ENCODE assay signal across 16 mouse cellular contexts in the genomic region with DNA sequence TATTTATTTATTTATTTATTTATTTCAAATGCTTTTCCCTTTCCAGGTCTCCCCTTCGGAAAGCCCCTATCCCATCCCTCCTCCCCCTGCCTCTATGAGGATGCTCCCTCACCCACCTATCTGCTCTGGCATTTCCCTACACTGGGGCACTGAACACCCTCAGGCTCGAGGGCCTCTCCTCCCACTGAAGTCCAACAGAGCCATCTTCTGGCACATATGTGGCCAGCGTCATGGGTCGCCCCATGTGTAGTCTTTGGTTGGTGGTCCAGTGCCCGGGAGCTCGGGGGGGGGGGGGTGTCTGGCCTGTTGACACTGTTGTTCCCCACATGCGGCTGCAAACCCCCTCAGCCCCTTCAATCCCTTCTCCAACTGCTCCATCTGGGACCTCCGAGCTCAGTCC.
"Had no signal": no experiment of that assay in that cellular context is flagged by ENCODE, and none has a peak within 500 bp of the region (broad histone marks: within the 10 kb centered on the region; RNA-seq: fewer than 3 reads in every experiment).

No protein-coding gene starts in this region.

- H3K4me1 ChIP-seq: liver, embryonic 15.5 days; megakaryocyte, embryonic 14.5 days; midbrain, embryonic 12.5 days; stomach, embryonic 15.5 days had no signal

- H3K36me3 ChIP-seq: liver, embryonic 15.5 days; midbrain, embryonic 12.5 days; neural tube, embryonic 12.5 days; stomach, embryonic 15.5 days had no signal

- H3K9me3 ChIP-seq: liver, embryonic 15.5 days; midbrain, embryonic 12.5 days; neural tube, embryonic 12.5 days; stomach, embryonic 15.5 days had no signal

- H3K9ac ChIP-seq: liver, embryonic 15.5 days; liver, postnatal 0 days; midbrain, embryonic 12.5 days; neural tube, embryonic 12.5 days; stomach, embryonic 15.5 days had no signal

- H3K27me3 ChIP-seq: liver, embryonic 15.5 days; megakaryocyte, embryonic 14.5 days; midbrain, embryonic 12.5 days; neural tube, embryonic 12.5 days; stomach, embryonic 15.5 days had no signal

- H3K27ac ChIP-seq: liver, embryonic 15.5 days; macrophage; midbrain, embryonic 12.5 days; neural tube, embryonic 12.5 days; stomach, embryonic 15.5 days; stomach, postnatal 0 days had no signal

- H3K4me3 ChIP-seq: liver, embryonic 15.5 days; megakaryocyte, embryonic 14.5 days; midbrain, embryonic 12.5 days; neural tube, embryonic 12.5 days; stomach, embryonic 15.5 days had no signal

- ATAC-seq: liver, postnatal 0 days; midbrain, embryonic 16.5 days had no signal

- DNase-seq: liver, postnatal 0 days; lung, adult 2 months; lung, postnatal 10 days; midbrain, embryonic 14.5 days; right cerebral cortex, postnatal 14 days; thymus, adult 2 months; thymus, postnatal 25 days; thymus, postnatal 4 days had no signal

- H3K4me2 ChIP-seq: liver, embryonic 15.5 days; midbrain, embryonic 12.5 days; stomach, embryonic 15.5 days had no signal
